Mouse (Mus musculus): ENCODE data around the gene Zbtb44. TPM values are rescaled to one million over a fixed set of nuclear protein-coding genes. Genes with fewer than 3 reads are reported as not detected.

Gene Zbtb44
- polyA plus RNA-seq, 1 experiment = 24.3 TPM

GRCm38 (mm10) chr9:31092833-31093195 is 62.4 kb downstream of the Zbtb44 start:
- H3K4me3 ChIP-seq (ENCODE audit: insufficient read depth, low read length) = no peak overlapping the region
- no peak for TF ChIP-seq POLR2A (IDR thresholded peaks at IDR 0.05; ENCODE audit: borderline replicate concordance, low read depth, low read length)
- no peak for TF ChIP-seq CTCF (IDR thresholded peaks at IDR 0.05; ENCODE audit: low read depth, low read length)
- no peak overlapping the region for H3K27ac ChIP-seq (ENCODE audit: insufficient read depth, low read depth, low read length)

DNA sequence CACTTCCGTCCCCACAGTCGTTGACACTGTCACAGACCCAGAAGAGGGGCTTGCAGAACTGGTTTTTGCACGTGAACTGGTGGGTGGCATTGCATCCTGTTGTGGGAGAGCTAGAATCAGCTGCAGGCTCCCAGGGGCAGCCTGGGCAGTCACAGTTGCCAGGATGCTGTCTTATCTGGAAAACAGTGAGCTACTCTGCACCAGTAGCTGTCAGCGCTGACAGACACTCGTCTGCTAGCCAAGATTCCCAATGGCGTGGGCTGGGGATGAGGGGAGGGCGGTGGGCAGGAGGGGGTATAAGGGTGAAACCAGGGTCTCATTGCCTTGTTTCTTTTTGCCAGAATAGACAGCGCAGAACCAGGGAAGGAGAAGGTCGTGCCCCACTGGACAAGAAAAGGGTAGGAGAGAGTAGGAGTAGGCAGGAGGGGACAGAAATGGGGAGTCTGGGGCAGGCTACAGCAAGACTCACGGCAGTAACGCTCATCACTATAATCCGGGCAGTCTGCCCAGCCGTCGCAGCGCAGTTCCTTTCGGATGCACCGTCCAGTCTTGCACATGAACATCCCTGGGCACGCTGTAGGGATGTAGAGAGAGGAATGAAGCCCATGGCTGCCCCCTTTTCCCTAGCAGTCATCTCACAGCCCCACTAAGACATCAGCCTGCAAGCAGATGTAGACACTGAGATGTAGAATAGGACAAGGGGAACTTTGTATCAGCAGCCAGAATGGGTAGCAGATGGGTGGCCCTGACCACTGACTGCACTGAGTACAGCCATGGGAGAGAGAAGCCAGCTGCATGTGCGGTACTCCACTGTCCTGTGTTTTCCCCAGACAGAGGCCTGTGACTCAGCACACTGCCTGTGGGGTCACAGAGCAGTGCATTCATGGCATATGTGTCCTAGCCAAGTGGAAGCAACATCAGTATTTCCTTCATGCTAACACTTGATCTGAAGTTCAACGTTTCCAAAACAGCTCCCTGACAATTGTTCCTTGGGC is 66.9 kb downstream of the Zbtb44 start:
- Histone ChIP-seq H3K4me1 (ENCODE audit: control insufficient read depth, insufficient read depth, low read length) (no peaks in the 10 kb centered on the region), H3K4me3 (ENCODE audit: insufficient read depth, low read length) (no peak overlapping the region), H3K27ac (ENCODE audit: insufficient read depth, low read depth, low read length) (no peak overlapping the region)
- TF ChIP-seq CTCF (IDR thresholded peaks at IDR 0.05; ENCODE audit: low read depth, low read length) = no peak

More at GRCm38 (mm10) chr9:31092833-31093195, 62.4 kb downstream of the Zbtb44 start:
- peaks cover 12% of the 10 kb centered on the region for H3K4me1 ChIP-seq (ENCODE audit: control insufficient read depth, insufficient read depth, low read length)

- no peaks in the 10 kb centered on the region for H3K4me1 ChIP-seq (ENCODE audit: control insufficient read depth, insufficient read depth, low read length)
- H3K4me3 ChIP-seq (ENCODE audit: insufficient read depth, low read length) = no peak overlapping the region
- H3K27ac ChIP-seq (ENCODE audit: insufficient read depth, low read depth, low read length) = no peak overlapping the region
- TF ChIP-seq CTCF (IDR thresholded peaks at IDR 0.05; ENCODE audit: low read depth, low read length) (peak; percentile 30; the same call in 1 of the 2 replicates), POLR2A (IDR thresholded peaks at IDR 0.05; ENCODE audit: borderline replicate concordance, low read depth, low read length) (no peak)
Observed at GRCm38 (mm10) chr9:31098118-31098517, 67.7 kb downstream of the Zbtb44 start.

DNA sequence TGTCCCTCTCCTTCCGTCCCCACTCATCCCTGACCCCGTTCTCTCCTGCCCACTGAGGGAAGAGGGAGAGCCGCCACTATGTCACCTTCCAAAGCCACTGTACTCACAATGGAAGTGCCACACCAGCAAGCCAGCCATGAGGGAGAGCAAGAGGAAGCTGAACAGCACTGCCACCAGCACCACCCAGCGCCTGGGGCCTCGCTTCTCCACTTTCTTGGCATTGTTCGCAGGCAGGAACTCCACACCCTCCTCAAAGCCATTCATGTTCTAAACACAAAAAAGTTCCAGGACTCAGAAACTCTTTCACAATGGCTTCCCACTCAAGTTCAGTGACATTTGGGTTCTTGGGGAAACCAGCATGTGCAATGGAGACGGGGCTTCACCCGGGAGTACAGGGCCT is 78.0 kb downstream of the Zbtb44 start:
- no peak for TF ChIP-seq CTCF (IDR thresholded peaks at IDR 0.05; ENCODE audit: low read depth, low read length)
- no peak for TF ChIP-seq POLR2A (IDR thresholded peaks at IDR 0.05; ENCODE audit: borderline replicate concordance, low read depth, low read length)
- no peak overlapping the region for H3K27ac ChIP-seq (ENCODE audit: insufficient read depth, low read depth, low read length)
- no peak overlapping the region for H3K4me3 ChIP-seq (ENCODE audit: insufficient read depth, low read length)
- no peaks in the 10 kb centered on the region for H3K4me1 ChIP-seq (ENCODE audit: control insufficient read depth, insufficient read depth, low read length)

DNA sequence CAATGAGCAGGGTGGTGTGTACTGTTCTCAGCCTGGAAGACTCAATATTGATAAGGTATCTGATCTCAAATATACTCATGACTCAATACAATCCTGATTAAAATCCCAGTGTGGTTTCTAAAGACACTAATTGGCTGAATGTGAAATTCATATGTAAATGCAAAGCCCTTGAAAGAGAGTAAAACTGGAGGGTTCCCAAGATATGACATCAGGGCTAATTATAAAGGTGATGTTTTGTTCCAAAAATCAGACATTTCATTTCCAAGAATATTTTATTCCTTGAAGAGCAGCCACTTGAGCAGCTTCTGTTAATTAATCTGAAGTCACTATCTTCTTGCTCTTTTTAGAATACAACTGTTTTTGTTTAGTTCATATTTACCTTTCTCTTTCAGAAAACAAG is 85.1 kb downstream of the Zbtb44 start:
- H3K27ac ChIP-seq (ENCODE audit: insufficient read depth, low read depth, low read length) = no peak overlapping the region
- H3K4me3 ChIP-seq (ENCODE audit: insufficient read depth, low read length) = no peak overlapping the region
- peaks cover 9% of the 10 kb centered on the region for H3K4me1 ChIP-seq (ENCODE audit: control insufficient read depth, insufficient read depth, low read length)
- no peak for TF ChIP-seq CTCF (IDR thresholded peaks at IDR 0.05; ENCODE audit: low read depth, low read length)
- TF ChIP-seq POLR2A (IDR thresholded peaks at IDR 0.05; ENCODE audit: borderline replicate concordance, low read depth, low read length) = no peak

DNA sequence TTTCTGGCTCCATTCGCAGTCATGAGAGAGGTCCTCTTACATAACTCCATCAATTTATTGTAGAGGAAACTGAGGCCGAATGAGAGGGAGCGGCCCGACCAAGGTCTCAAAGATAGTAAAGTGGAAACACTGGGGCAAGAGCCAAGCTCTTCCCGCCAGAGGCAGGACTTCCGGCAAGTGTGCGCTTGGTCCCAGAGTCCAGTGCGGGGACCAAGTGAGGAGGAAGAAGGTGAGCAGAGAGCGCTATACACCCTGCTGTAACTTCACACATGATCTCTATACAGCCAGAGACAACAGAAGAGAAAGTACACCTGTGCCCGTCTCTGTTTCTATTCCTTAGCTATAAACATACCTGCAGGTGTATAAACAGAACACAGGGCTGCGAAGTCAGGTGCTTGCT is 86.6 kb downstream of the Zbtb44 start:
- Histone ChIP-seq H3K4me3 (ENCODE audit: insufficient read depth, low read length) (no peak overlapping the region), H3K27ac (ENCODE audit: insufficient read depth, low read depth, low read length) (no peak overlapping the region), H3K4me1 (ENCODE audit: control insufficient read depth, insufficient read depth, low read length) (peaks cover 9% of the 10 kb centered on the region)
- TF ChIP-seq POLR2A (IDR thresholded peaks at IDR 0.05; ENCODE audit: borderline replicate concordance, low read depth, low read length) = no peak
- no peak for TF ChIP-seq CTCF (IDR thresholded peaks at IDR 0.05; ENCODE audit: low read depth, low read length)

GRCm38 (mm10) chr9:31117488-31117887 is 87.0 kb downstream of the Zbtb44 start:
- TF ChIP-seq POLR2A (IDR thresholded peaks at IDR 0.05; ENCODE audit: borderline replicate concordance, low read depth, low read length) (no peak), CTCF (IDR thresholded peaks at IDR 0.05; ENCODE audit: low read depth, low read length) (no peak)

GRCm38 (mm10) chr9:31118520-31119298 is 88.3 kb downstream of the Zbtb44 start:
- no peak for TF ChIP-seq CTCF (IDR thresholded peaks at IDR 0.05; ENCODE audit: low read depth, low read length)
- TF ChIP-seq POLR2A (IDR thresholded peaks at IDR 0.05; ENCODE audit: borderline replicate concordance, low read depth, low read length) = no peak
- Histone ChIP-seq H3K27ac (ENCODE audit: insufficient read depth, low read depth, low read length) (no peak overlapping the region), H3K4me3 (ENCODE audit: insufficient read depth, low read length) (no peak overlapping the region), H3K4me1 (ENCODE audit: control insufficient read depth, insufficient read depth, low read length) (peaks cover 9% of the 10 kb centered on the region)

More at GRCm38 (mm10) chr9:31117488-31117887, 87.0 kb downstream of the Zbtb44 start:
- no peak overlapping the region for H3K4me3 ChIP-seq (ENCODE audit: insufficient read depth, low read length)
- no peak overlapping the region for H3K27ac ChIP-seq (ENCODE audit: insufficient read depth, low read depth, low read length)
- peaks cover 9% of the 10 kb centered on the region for H3K4me1 ChIP-seq (ENCODE audit: control insufficient read depth, insufficient read depth, low read length)

GRCm38 (mm10) chr9:31119405-31119804 is 89.0 kb downstream of the Zbtb44 start:
- Histone ChIP-seq H3K4me1 (ENCODE audit: control insufficient read depth, insufficient read depth, low read length) (peaks cover 9% of the 10 kb centered on the region), H3K4me3 (ENCODE audit: insufficient read depth, low read length) (no peak overlapping the region), H3K27ac (ENCODE audit: insufficient read depth, low read depth, low read length) (no peak overlapping the region)
- TF ChIP-seq POLR2A (IDR thresholded peaks at IDR 0.05; ENCODE audit: borderline replicate concordance, low read depth, low read length) (no peak), CTCF (IDR thresholded peaks at IDR 0.05; ENCODE audit: low read depth, low read length) (no peak)

All from bone marrow macrophage, adult 2 months (primary cell).